Mouse (Mus musculus) v-Abl transformed pro-B cells (cell line): ENCODE measurements at regions not wholly inside any gene's neighbourhood (a gene's known extent, or its start where the extent isn't known, plus 50 kb on each side); places are given as distances from the start of the nearest gene placed in this dataset.

Source experiments
- in situ Hi-C, 2 experiments: fragments of 400-800 bp; cut with MboI; formaldehyde crosslinking; loops; one replicate each; pipeline ENCODE4 v1.15.1; 2025; ENCODE audit not compliant: unreplicated experiment in 2 of 2

GRCm38 (mm10) chr10:118993819-118994574 lies 124.0 kb upstream of the Dyrk2 start:
- in situ Hi-C loops, result loop anchor here in 1 of 2 experiments (5.0 kb wide), 1 partner anchor 78 kb away; no protein-coding TSS in a partner anchor

- in situ Hi-C loops, result loop anchor here in 1 of 2 experiments (5.0 kb wide), 1 partner anchor 81 kb away; no protein-coding TSS in a partner anchor
Observed at GRCm38 (mm10) chr10:118991213-118991612, 121.2 kb upstream of the Dyrk2 start.

GRCm38 (mm10) chr10:118990500-118990899 lies 120.5 kb upstream of the Dyrk2 start:
- in situ Hi-C loops, result loop anchor here in 1 of 2 experiments (5.0 kb wide), 1 partner anchor 82 kb away; no protein-coding TSS in a partner anchor

GRCm38 (mm10) chr10:118989812-118990211 lies 119.8 kb upstream of the Dyrk2 start:
- in situ Hi-C loops, result loop anchor here in 1 of 2 experiments (5.0 kb wide), 1 partner anchor 82 kb away; no protein-coding TSS in a partner anchor

- in situ Hi-C loops, result no loop called here
Observed at GRCm38 (mm10) chr10:118988249-118988648, 118.2 kb upstream of the Dyrk2 start.

- in situ Hi-C loops, result no loop called here
Observed at GRCm38 (mm10) chr10:118984580-118984979, 114.6 kb upstream of the Dyrk2 start.

- in situ Hi-C loops, result no loop called here
Observed at GRCm38 (mm10) chr10:118981446-118981845, 111.4 kb upstream of the Dyrk2 start.

- in situ Hi-C loops, result loop anchor here (5.0 to 10.0 kb wide), 8 partner anchors 97 to 377 kb away; partner anchors contain the start of gene Dyrk2 (in 1 of the 2)
Observed at GRCm38 (mm10) chr10:118979339-118979738, 109.3 kb upstream of the Dyrk2 start.

- in situ Hi-C loops, result loop anchor here (5.0 to 10.0 kb wide), 8 partner anchors 96 to 376 kb away; partner anchors contain the start of gene Dyrk2 (in 1 of the 2)
Observed at GRCm38 (mm10) chr10:118978181-118978743, 108.3 kb upstream of the Dyrk2 start.

- in situ Hi-C loops, result loop anchor here (5.0 to 10.0 kb wide), 8 partner anchors 94 to 374 kb away; partner anchors contain the start of gene Dyrk2 (in 1 of the 2)
Observed at GRCm38 (mm10) chr10:118976447-118976846, 106.4 kb upstream of the Dyrk2 start.

- in situ Hi-C loops, result loop anchor here (5.0 to 10.0 kb wide), 8 partner anchors 93 to 373 kb away; partner anchors contain the start of gene Dyrk2 (in 1 of the 2)
Observed at GRCm38 (mm10) chr10:118975772-118976171, 105.8 kb upstream of the Dyrk2 start.

GRCm38 (mm10) chr10:118973324-118973723 lies 103.3 kb upstream of the Dyrk2 start:
- in situ Hi-C loops, result loop anchor here in 1 of 2 experiments (10.0 kb wide), 1 partner anchor 179 kb away; no protein-coding TSS in a partner anchor

GRCm38 (mm10) chr10:118972626-118973025 lies 102.6 kb upstream of the Dyrk2 start:
- in situ Hi-C loops, result loop anchor here in 1 of 2 experiments (10.0 kb wide), 1 partner anchor 178 kb away; no protein-coding TSS in a partner anchor

- in situ Hi-C loops, result loop anchor here in 1 of 2 experiments (10.0 kb wide), 1 partner anchor 176 kb away; no protein-coding TSS in a partner anchor
Observed at GRCm38 (mm10) chr10:118970457-118971175, 100.6 kb upstream of the Dyrk2 start.

- in situ Hi-C loops, result no loop called here
Observed at GRCm38 (mm10) chr10:118961713-118962181, 91.7 kb upstream of the Dyrk2 start.

GRCm38 (mm10) chr10:118960076-118960475 lies 90.1 kb upstream of the Dyrk2 start:
- in situ Hi-C loops, result no loop called here

- in situ Hi-C loops, result no loop called here
Observed at GRCm38 (mm10) chr10:118959623-118960022, 89.6 kb upstream of the Dyrk2 start.

- in situ Hi-C loops, result no loop called here
Observed at GRCm38 (mm10) chr10:118956352-118956751, 86.3 kb upstream of the Dyrk2 start.

GRCm38 (mm10) chr10:118953440-118953839 lies 83.4 kb upstream of the Dyrk2 start:
- in situ Hi-C loops, result loop anchor here in 1 of 2 experiments (5.0 kb wide), 1 partner anchor 71 kb away; no protein-coding TSS in a partner anchor

- in situ Hi-C loops, result loop anchor here in 1 of 2 experiments (5.0 kb wide), 1 partner anchor 70 kb away; no protein-coding TSS in a partner anchor
Observed at GRCm38 (mm10) chr10:118952756-118953155, 82.7 kb upstream of the Dyrk2 start.
